Mouse (Mus musculus) megakaryocyte, embryonic 14.5 days (primary cell): ENCODE results near the gene Cybb. TPM values are rescaled to one million over a fixed set of nuclear protein-coding genes. Genes with fewer than 3 reads are reported as not detected.

Source experiments
- H3K27me3 ChIP-seq: replicated peaks from 2 replicates; pipeline ENCODE3; 2012; ENCODE audit warnings: inconsistent platforms
- H3K36me3 ChIP-seq: replicated peaks from 2 replicates; pipeline ENCODE3; 2012; ENCODE audit warnings: low read length, inconsistent platforms, mixed read lengths
- H3K4me1 ChIP-seq: 2 replicates; pipeline ENCODE4 v1.6.1; 2012; ENCODE audit warnings: inconsistent platforms
- H3K4me3 ChIP-seq: replicated peaks from 2 replicates; pipeline ENCODE3; 2012; ENCODE audit warnings: moderate library complexity, mild to moderate bottlenecking, inconsistent platforms
- H3K9me3 ChIP-seq: 2 replicates; pipeline ENCODE4 v1.6.1; 2012; ENCODE audit warnings: inconsistent platforms
- FLI1 ChIP-seq: IDR thresholded peaks from 2 replicates; pipeline ENCODE4 v1.6.1; 2012; ENCODE audit warnings: low read length, inconsistent platforms, mixed read lengths
- GATA1 ChIP-seq: IDR thresholded peaks from 3 replicates; pipeline ENCODE4 v1.6.1; 2012; ENCODE audit warnings: mixed read lengths, low read length, inconsistent platforms, borderline replicate concordance
- polyA plus RNA-seq: library from polyadenylated mRNA; stranded (reverse); fragments of >175 nt; gene quantifications from 2 replicates; pipeline ENCODE4 v1.2.3, GENCODE M21; 2012; ENCODE audit warnings: low replicate concordance; ENCODE audit not compliant: insufficient read depth

Gene Cybb
- polyA plus RNA-seq, 1 experiment: 2.4 TPM

DNA sequence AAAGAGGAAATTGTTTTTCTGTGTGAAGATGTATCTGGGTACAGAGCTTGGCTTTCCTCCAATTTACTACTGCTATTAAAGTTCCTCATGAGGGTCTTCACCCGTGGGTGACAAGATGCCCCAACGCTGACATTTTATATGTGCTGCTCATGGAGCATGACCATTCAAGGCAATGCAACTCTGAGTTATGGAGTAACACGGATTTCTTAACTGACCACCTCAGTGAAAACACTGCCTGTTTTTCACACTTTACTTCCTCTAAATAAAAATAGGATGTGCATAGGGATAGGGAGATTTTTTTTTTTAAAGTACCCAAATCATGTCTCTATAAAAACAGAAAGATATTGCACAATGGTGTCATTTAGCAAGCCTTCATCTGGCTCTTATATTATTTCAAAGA, 24.9 kb downstream of the Cybb start:
- no peaks in the 10 kb centered on the region for H3K4me1 ChIP-seq
- no peaks in the 10 kb centered on the region for H3K36me3 ChIP-seq
- no peaks in the 10 kb centered on the region for H3K9me3 ChIP-seq
- H3K27me3 ChIP-seq: peaks cover 2% of the 10 kb centered on the region
- no peak overlapping the region for H3K4me3 ChIP-seq
- no peak for TF ChIP-seq GATA1
- TF ChIP-seq FLI1: no peak

DNA sequence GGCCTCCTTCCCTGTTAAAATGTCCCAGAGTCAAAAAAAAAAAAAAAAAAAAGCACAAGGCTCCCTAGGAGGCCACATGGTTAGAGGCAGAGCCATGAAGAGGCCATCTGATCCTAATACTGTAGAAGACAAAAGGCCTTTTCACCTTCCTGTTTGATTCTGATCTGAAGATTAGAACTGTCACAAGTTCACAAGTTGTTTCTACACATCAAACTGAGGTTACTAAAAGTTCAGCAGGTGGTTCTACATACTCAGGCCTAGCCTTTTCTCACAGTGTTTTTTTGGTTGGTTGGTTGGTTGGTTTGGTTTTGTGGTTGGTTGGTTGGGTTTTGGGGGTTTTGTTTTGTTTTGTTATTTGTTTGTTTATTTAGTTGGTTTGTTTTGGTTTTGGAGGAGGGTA, 26.2 kb downstream of the Cybb start:
- Histone ChIP-seq H3K36me3 (no peaks in the 10 kb centered on the region), H3K27me3 (peaks cover 2% of the 10 kb centered on the region), H3K9me3 (no peaks in the 10 kb centered on the region), H3K4me3 (no peak overlapping the region), H3K4me1 (no peaks in the 10 kb centered on the region)
- TF ChIP-seq GATA1 (no peak), FLI1 (no peak)

DNA sequence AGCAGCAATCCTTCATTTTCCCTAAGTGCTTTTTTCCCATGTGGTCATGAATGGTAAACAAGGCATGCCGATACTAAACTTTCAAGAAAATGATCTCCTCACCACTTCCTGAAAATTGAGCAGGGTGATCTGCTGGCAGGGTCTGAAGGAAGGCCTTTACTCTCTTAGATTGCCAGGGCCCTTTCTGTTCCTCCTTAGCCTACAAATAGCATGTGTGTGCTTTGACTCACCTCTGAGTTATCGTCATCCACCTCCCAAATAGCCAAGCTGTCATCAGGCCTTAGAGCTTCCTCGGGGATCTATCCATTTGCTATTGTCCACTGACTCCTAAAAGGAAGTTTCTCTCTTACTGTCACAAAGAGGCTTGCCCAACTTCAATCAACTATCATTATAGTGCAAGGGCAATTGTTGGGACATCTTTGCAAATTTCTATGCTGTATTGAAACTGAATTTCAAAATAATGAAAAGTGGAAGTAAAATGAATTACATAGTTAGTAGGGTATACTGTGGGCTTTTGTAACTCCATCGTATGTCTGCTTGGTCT, 27.1 kb downstream of the Cybb start:
- Histone ChIP-seq H3K4me1 (no peaks in the 10 kb centered on the region), H3K36me3 (no peaks in the 10 kb centered on the region), H3K27me3 (peaks cover 1% of the 10 kb centered on the region), H3K9me3 (no peaks in the 10 kb centered on the region), H3K4me3 (no peak overlapping the region)
- TF ChIP-seq GATA1: no peak
- TF ChIP-seq FLI1: no peak

DNA sequence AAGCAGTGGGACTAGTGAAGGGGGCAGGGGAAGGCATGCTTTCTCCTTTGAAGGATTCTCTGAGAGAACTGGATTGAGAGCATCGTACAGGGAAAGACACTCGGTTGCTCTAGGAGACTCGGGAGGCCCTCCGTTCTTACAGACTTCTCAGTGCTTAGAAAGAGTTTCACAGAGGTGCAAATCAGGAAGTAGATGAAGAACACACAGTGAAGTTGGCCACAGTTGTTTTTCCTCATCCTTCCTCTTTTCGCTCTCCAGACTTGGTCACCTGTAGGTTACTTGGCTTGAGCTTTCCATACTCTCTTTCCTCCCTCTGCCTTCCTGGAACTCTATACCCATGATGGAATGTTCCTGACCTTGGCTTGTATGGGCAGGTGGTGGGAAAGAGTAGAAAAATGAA, 35.2 kb downstream of the Cybb start:
- H3K36me3 ChIP-seq: no peaks in the 10 kb centered on the region
- no peaks in the 10 kb centered on the region for H3K9me3 ChIP-seq
- no peak for TF ChIP-seq FLI1
- no peak for TF ChIP-seq GATA1
- H3K27me3 ChIP-seq: no peaks in the 10 kb centered on the region
- H3K4me1 ChIP-seq: no peaks in the 10 kb centered on the region
- no peak overlapping the region for H3K4me3 ChIP-seq

DNA sequence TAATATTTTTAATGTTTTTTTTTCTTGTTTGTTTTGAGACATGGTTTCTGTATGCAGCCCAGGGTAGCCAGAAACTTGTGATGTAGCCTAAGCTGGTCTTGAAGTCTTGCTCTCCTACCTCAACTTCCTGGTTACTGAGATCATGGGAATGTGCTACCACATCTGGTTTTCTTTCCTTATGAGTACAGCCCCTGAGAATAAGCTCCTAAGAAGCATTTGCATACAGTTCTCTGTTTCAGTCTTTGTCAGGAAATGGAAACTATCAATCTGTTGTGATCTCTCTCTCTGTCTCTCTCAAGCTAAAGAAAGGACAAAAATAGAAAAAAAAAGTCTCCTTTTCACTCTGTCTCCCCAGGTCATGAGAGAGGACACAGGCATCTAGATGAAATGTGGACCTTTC, 40.3 kb downstream of the Cybb start:
- no peaks in the 10 kb centered on the region for H3K36me3 ChIP-seq
- no peaks in the 10 kb centered on the region for H3K4me1 ChIP-seq
- no peaks in the 10 kb centered on the region for H3K9me3 ChIP-seq
- no peaks in the 10 kb centered on the region for H3K27me3 ChIP-seq
- TF ChIP-seq GATA1 (no peak), FLI1 (no peak)
- no peak overlapping the region for H3K4me3 ChIP-seq

DNA sequence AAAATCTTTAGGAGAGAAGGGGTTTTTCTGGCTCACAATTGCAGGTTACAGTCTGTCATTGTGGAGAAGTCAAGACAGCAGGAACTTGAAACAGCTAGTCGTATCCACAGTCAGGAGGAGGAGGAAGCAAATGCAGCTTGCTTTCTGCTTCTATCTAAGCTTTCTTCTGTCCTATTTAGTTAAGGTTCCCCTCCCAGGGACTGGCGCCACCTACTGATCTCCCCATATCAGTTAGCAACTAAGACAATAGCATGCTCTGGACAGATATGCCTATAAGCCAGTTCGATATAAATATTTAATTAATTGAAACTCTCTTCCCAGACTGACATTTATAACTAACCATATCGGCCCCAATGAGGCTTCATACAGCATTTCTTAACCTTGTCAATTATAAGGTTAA, 46.5 kb downstream of the Cybb start:
- H3K4me1 ChIP-seq: no peaks in the 10 kb centered on the region
- H3K27me3 ChIP-seq: no peaks in the 10 kb centered on the region
- TF ChIP-seq GATA1 (no peak), FLI1 (no peak)
- no peaks in the 10 kb centered on the region for H3K36me3 ChIP-seq
- H3K9me3 ChIP-seq: no peaks in the 10 kb centered on the region
- no peak overlapping the region for H3K4me3 ChIP-seq

DNA sequence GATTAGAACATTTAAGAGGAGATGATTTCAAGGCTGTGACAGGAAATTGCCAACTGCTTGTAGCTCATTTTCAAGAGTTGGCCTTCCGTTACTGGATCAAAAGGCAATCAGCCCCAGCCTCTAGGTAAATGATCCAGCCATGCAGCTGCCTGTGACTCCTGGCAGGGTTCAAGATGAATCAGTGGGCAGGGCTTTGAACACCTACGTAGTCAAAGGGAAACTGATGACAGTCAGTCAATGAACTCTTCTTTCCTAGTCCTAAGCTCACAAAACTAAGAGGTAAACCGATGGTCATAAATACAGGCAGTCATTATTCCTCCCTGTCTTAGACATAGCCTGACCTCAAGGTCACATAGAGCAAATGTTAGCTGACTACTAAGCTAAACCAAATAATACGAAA, 47.0 kb downstream of the Cybb start:
- Histone ChIP-seq H3K36me3 (no peaks in the 10 kb centered on the region), H3K9me3 (no peaks in the 10 kb centered on the region), H3K4me1 (no peaks in the 10 kb centered on the region), H3K4me3 (no peak overlapping the region), H3K27me3 (no peaks in the 10 kb centered on the region)
- TF ChIP-seq GATA1: no peak
- TF ChIP-seq FLI1: no peak

DNA sequence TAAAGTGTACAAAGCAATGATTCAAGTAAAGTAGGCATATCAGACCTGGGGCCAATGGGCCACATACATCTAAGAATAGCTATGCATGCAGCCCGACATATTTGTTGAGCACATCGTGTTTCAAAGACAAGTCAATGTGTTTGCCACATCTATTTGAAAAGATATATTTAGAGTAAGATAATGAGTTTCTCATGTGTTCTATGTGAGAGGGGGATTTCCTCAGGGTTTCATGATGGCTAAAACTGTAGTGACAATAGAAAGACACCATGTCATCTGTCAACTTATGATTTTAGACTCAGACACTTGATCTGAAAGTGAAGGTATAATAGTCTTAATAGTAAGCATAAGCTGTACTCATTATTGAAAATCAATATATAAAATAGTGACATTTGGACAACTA, 48.3 kb downstream of the Cybb start:
- Histone ChIP-seq H3K4me3 (no peak overlapping the region), H3K4me1 (no peaks in the 10 kb centered on the region), H3K36me3 (no peaks in the 10 kb centered on the region), H3K9me3 (no peaks in the 10 kb centered on the region), H3K27me3 (no peaks in the 10 kb centered on the region)
- TF ChIP-seq GATA1 (no peak), FLI1 (no peak)

DNA sequence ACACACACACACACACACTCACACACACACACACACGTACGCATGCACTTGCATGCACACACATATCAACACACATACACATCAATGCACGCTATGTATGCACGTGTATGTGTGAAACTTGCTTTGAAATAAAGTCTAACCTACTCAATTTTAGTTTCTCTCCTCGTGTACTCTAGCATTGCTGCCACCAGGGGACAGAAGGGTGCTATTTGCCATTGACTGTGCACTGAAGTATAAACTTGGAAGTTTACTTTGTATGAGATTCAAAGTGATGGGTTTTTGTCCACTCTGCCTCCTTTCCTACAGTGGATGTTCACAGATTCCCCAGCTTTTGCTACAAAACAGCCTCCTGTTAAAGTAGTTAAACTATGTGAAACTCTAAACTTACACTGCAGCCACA, 73.7 kb downstream of the Cybb start:
- Histone ChIP-seq H3K36me3 (no peaks in the 10 kb centered on the region), H3K4me1 (no peaks in the 10 kb centered on the region), H3K27me3 (peaks cover 5% of the 10 kb centered on the region), H3K4me3 (no peak overlapping the region), H3K9me3 (no peaks in the 10 kb centered on the region)
- TF ChIP-seq FLI1 (no peak), GATA1 (no peak)

Other genes with a start within 250 kb of the Cybb start
- not detected in 2 replicates for gene Gm14862, start 230.9 kb downstream of the Cybb start, polyA plus RNA-seq
- gene Xk, start 215.0 kb downstream of the Cybb start, polyA plus RNA-seq: 0.53 and 0.78 TPM in 2 replicates
- gene H2al1m, start 204.0 kb downstream of the Cybb start, polyA plus RNA-seq: not detected in 2 replicates
- not detected in 2 replicates for gene H2al1k, start 137.1 kb downstream of the Cybb start, polyA plus RNA-seq
- not detected in 2 replicates for gene H2al1o, start 84.6 kb upstream of the Cybb start, polyA plus RNA-seq
- 1.5 TPM in 1 of 2 replicates, not detected in the other for gene Dynlt3, start 175.2 kb upstream of the Cybb start, polyA plus RNA-seq